Mouse (Mus musculus): Measurements from ENCODE around the gene Kng2. TPM values are rescaled to one million over a fixed set of nuclear protein-coding genes. Genes with fewer than 3 reads are reported as not detected.

Gene Kng2
- polyA plus RNA-seq, 1 experiment = not detected

DNA sequence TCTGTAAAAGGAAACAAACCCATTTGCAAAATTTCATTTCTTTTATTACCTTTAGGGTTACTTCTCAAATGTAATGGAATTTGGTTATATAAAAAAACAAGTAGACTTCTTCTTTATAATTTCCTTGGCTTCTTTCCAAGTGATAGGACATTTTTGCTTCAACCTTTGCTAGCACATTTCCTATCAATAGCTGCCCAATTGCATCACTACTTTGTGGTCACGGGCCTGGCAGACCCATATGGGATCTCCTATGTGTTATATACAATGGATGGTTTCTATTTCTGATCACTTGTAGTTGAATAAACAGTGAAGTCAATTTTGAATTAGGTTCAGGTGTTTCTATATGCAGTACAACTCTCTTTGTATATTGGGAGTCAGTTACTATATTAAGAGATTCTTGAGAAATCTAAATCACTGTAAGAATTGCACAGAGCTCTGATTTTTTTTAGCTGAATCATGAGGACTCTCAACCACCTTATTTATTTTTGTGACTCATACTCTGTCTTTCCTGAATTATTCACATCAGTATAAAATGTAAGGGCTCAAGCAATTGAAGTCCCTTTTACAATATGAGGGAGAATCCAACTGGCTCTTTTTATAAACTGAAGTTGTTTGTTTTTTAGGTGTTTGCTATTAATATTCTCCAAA, 61.8 kb downstream of the Kng2 start:
- TF ChIP-seq CTCF (IDR thresholded peaks at IDR 0.05; ENCODE audit: extremely low read depth, insufficient read length, insufficient replicate concordance, low read depth, low read length) (no peak), POLR2A (IDR thresholded peaks at IDR 0.05; ENCODE audit: low read depth, low read length) (no peak)
- 51% methylated on average over 1 of the region's 1 CpGs for WGBS

GRCm38 (mm10) chr16:22963293-22963692, 66.0 kb downstream of the Kng2 start:
- TF ChIP-seq CTCF (IDR thresholded peaks at IDR 0.05; ENCODE audit: extremely low read depth, insufficient read length, insufficient replicate concordance, low read depth, low read length) (no peak), POLR2A (IDR thresholded peaks at IDR 0.05; ENCODE audit: low read depth, low read length) (no peak)
- no peaks in the 10 kb centered on the region for H3K4me1 ChIP-seq (ENCODE audit: control insufficient read depth, insufficient read depth, insufficient read length, low read length)
- no peak overlapping the region for H3K27ac ChIP-seq (ENCODE audit: insufficient read depth, low read depth, low read length)
- H3K27me3 ChIP-seq (ENCODE audit: control insufficient read depth, insufficient read depth, low read length) = no peaks in the 10 kb centered on the region
- H3K4me3 ChIP-seq (ENCODE audit: low read depth, low read length) = no peak overlapping the region
- H3K36me3 ChIP-seq (ENCODE audit: control insufficient read depth, insufficient read depth, low read length) = no peaks in the 10 kb centered on the region

More for the DNA sequence above, 61.8 kb downstream of the Kng2 start:
- no peak overlapping the region for H3K4me3 ChIP-seq (ENCODE audit: low read depth, low read length)
- H3K4me1 ChIP-seq (ENCODE audit: control insufficient read depth, insufficient read depth, insufficient read length, low read length) = no peaks in the 10 kb centered on the region
- H3K27me3 ChIP-seq (ENCODE audit: control insufficient read depth, insufficient read depth, low read length) = no peaks in the 10 kb centered on the region
- no peaks in the 10 kb centered on the region for H3K36me3 ChIP-seq (ENCODE audit: control insufficient read depth, insufficient read depth, low read length)
- no peak overlapping the region for H3K27ac ChIP-seq (ENCODE audit: insufficient read depth, low read depth, low read length)

DNA sequence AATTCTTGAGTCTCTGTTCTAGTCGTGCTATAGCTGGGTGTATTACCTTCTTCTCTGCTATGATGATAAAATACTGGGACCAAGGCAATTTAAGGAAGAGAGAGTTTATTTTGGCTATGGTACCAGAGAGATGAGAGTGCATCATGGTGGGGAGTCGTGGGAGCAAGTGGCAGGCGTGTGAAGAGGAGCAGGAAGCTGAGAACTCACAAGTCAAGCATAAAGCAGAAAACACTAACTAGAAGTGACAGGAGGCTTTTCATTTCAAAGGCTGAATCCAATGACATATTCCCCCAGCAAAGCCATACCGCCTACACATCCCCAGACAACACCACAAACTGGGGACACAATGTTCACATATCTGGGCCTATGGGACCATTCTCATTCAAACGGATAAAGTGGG, 67.0 kb downstream of the Kng2 start:
- 78% methylated on average over 5 of the region's 5 CpGs for WGBS
- no peak overlapping the region for H3K4me3 ChIP-seq (ENCODE audit: low read depth, low read length)
- TF ChIP-seq POLR2A (IDR thresholded peaks at IDR 0.05; ENCODE audit: low read depth, low read length) (no peak), CTCF (IDR thresholded peaks at IDR 0.05; ENCODE audit: extremely low read depth, insufficient read length, insufficient replicate concordance, low read depth, low read length) (no peak)
- no peak overlapping the region for H3K27ac ChIP-seq (ENCODE audit: insufficient read depth, low read depth, low read length)
- no peaks in the 10 kb centered on the region for H3K4me1 ChIP-seq (ENCODE audit: control insufficient read depth, insufficient read depth, insufficient read length, low read length)
- no peaks in the 10 kb centered on the region for H3K27me3 ChIP-seq (ENCODE audit: control insufficient read depth, insufficient read depth, low read length)
- H3K36me3 ChIP-seq (ENCODE audit: control insufficient read depth, insufficient read depth, low read length) = no peaks in the 10 kb centered on the region

DNA sequence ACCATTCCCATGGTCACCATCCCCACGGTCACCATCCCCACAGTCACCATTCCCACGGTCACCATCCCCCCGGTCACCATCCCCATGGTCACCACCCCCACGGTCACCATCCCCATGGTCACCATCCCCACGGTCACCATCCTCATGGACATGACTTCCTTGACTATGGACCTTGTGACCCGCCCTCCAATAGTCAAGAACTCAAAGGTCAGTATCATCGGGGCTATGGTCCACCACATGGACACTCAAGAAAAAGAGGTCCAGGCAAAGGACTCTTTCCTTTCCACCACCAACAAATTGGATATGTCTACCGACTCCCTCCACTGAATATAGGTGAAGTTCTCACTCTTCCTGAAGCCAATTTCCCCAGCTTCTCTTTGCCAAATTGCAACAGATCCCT, 68.2 kb downstream of the Kng2 start:
- no peak overlapping the region for H3K27ac ChIP-seq (ENCODE audit: insufficient read depth, low read depth, low read length)
- TF ChIP-seq POLR2A (IDR thresholded peaks at IDR 0.05; ENCODE audit: low read depth, low read length) (no peak), CTCF (IDR thresholded peaks at IDR 0.05; ENCODE audit: extremely low read depth, insufficient read length, insufficient replicate concordance, low read depth, low read length) (no peak)
- H3K4me1 ChIP-seq (ENCODE audit: control insufficient read depth, insufficient read depth, insufficient read length, low read length) = no peaks in the 10 kb centered on the region
- no peaks in the 10 kb centered on the region for H3K36me3 ChIP-seq (ENCODE audit: control insufficient read depth, insufficient read depth, low read length)
- 93% methylated on average over 8 of the region's 8 CpGs for WGBS
- no peak overlapping the region for H3K4me3 ChIP-seq (ENCODE audit: low read depth, low read length)
- no peaks in the 10 kb centered on the region for H3K27me3 ChIP-seq (ENCODE audit: control insufficient read depth, insufficient read depth, low read length)

GRCm38 (mm10) chr16:22956085-22956439, 73.2 kb downstream of the Kng2 start:
- H3K36me3 ChIP-seq (ENCODE audit: control insufficient read depth, insufficient read depth, low read length) = no peaks in the 10 kb centered on the region
- no peak for TF ChIP-seq CTCF (IDR thresholded peaks at IDR 0.05; ENCODE audit: extremely low read depth, insufficient read length, insufficient replicate concordance, low read depth, low read length)
- no peak for TF ChIP-seq POLR2A (IDR thresholded peaks at IDR 0.05; ENCODE audit: low read depth, low read length)
- WGBS = 86% methylated on average over 11 of the region's 11 CpGs
- H3K4me1 ChIP-seq (ENCODE audit: control insufficient read depth, insufficient read depth, insufficient read length, low read length) = no peaks in the 10 kb centered on the region
- H3K4me3 ChIP-seq (ENCODE audit: low read depth, low read length) = no peak overlapping the region
- no peak overlapping the region for H3K27ac ChIP-seq (ENCODE audit: insufficient read depth, low read depth, low read length)
- no peaks in the 10 kb centered on the region for H3K27me3 ChIP-seq (ENCODE audit: control insufficient read depth, insufficient read depth, low read length)

GRCm38 (mm10) chr16:22955397-22956084, 73.7 kb downstream of the Kng2 start:
- H3K4me3 ChIP-seq (ENCODE audit: low read depth, low read length) = no peak overlapping the region
- TF ChIP-seq POLR2A (IDR thresholded peaks at IDR 0.05; ENCODE audit: low read depth, low read length) = no peak
- no peak for TF ChIP-seq CTCF (IDR thresholded peaks at IDR 0.05; ENCODE audit: extremely low read depth, insufficient read length, insufficient replicate concordance, low read depth, low read length)
- H3K36me3 ChIP-seq (ENCODE audit: control insufficient read depth, insufficient read depth, low read length) = no peaks in the 10 kb centered on the region
- WGBS = 40% methylated on average over 13 of the region's 13 CpGs
- no peak overlapping the region for H3K27ac ChIP-seq (ENCODE audit: insufficient read depth, low read depth, low read length)
- H3K4me1 ChIP-seq (ENCODE audit: control insufficient read depth, insufficient read depth, insufficient read length, low read length) = no peaks in the 10 kb centered on the region
- no peaks in the 10 kb centered on the region for H3K27me3 ChIP-seq (ENCODE audit: control insufficient read depth, insufficient read depth, low read length)

DNA sequence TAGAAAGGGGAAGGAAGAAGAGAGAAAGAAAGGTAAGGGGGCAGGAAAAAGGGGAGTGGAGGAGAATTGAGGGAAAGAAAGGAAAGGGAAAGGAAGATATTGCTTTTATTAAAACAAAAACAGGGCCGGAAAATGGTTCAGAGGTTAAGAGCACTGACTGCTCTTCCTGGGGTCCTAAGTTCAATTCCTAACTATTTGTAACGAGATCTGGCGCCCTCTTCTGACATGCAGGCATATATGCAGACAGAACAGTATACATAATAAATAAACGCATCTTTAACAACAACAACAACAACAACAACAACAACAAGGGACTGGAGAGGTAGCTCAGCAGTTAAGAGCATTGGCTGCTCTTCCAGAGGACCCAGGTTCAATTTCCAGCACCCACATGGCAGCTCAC, 76.2 kb downstream of the Kng2 start:
- no peak overlapping the region for H3K4me3 ChIP-seq (ENCODE audit: low read depth, low read length)
- TF ChIP-seq POLR2A (IDR thresholded peaks at IDR 0.05; ENCODE audit: low read depth, low read length) (no peak), CTCF (IDR thresholded peaks at IDR 0.05; ENCODE audit: extremely low read depth, insufficient read length, insufficient replicate concordance, low read depth, low read length) (no peak)
- 26% methylated on average over 4 of the region's 4 CpGs for WGBS
- H3K27me3 ChIP-seq (ENCODE audit: control insufficient read depth, insufficient read depth, low read length) = no peaks in the 10 kb centered on the region
- no peaks in the 10 kb centered on the region for H3K4me1 ChIP-seq (ENCODE audit: control insufficient read depth, insufficient read depth, insufficient read length, low read length)
- H3K36me3 ChIP-seq (ENCODE audit: control insufficient read depth, insufficient read depth, low read length) = no peaks in the 10 kb centered on the region
- no peak overlapping the region for H3K27ac ChIP-seq (ENCODE audit: insufficient read depth, low read depth, low read length)
